Comparison of ENCODE assay signal across 20 mouse cellular contexts in genomic region chr8:106074236-106074635, GRCm38 (mm10). TPM values are rescaled to one million over a fixed set of nuclear protein-coding genes. Genes with fewer than 3 reads are reported as not detected.
DNase-seq lines count a peak whose midpoint lies in the region; ATAC-seq and TF ChIP-seq lines count a peak whose summit lies in the region.
"Had no signal": no experiment of that assay in that cellular context is flagged by ENCODE, and none has a peak within 500 bp of the region (broad histone marks: within the 10 kb centered on the region; RNA-seq: fewer than 3 reads in every experiment).

No protein-coding gene starts in this region.

- H3K4me2 ChIP-seq in liver, embryonic 12.5 days, result no peak overlapping the region
- H3K4me2 ChIP-seq: forebrain, embryonic 15.5 days; heart, embryonic 13.5 days; hindbrain, embryonic 15.5 days had no signal

- ATAC-seq in liver, embryonic 12.5 days, result no peak
- ATAC-seq: intestine, embryonic 16.5 days had no signal

- H3K79me2 ChIP-seq in liver, adult 2 months (ENCODE audit: control insufficient read depth, insufficient read depth, low read length), result peaks cover 26% of the 10 kb centered on the region

- peak overlapping the region; percentile 44; the same call in 1 of the 2 replicates for H3K27ac ChIP-seq in liver, adult 2 months (replicated peaks; ENCODE audit: insufficient read depth, low read depth, low read length)
- no peak overlapping the region for H3K27ac ChIP-seq in liver, embryonic 12.5 days
- H3K27ac ChIP-seq: embryonic facial prominence, embryonic 10.5 days; forebrain, embryonic 10.5 days; forebrain, embryonic 15.5 days; heart, embryonic 13.5 days; hindbrain, embryonic 15.5 days had no signal

- peak; percentile 75 for DNase-seq in adrenal gland, adult 2 months
- DNase-seq in adrenal gland, postnatal 4 days (ENCODE audit: low spot score in 2 of 2), result no peak
- DNase-seq in liver, adult 2 months (ENCODE audit: extremely low read depth, low read depth, low spot score), result peak; percentile 59
- peak; percentile 66 for DNase-seq in adrenal gland, adult 8-10 months
- DNase-seq in adrenal gland, postnatal 36 days, result peak; percentile 76 to 78
- no peak for DNase-seq in T-cell, adult 2 months (ENCODE audit: low spot score)
- no peak for DNase-seq in cerebellum, postnatal 14 days
- DNase-seq: cerebellum, adult 18-20 months; cerebellum, adult 9-11 months; gastrocnemius, postnatal 10 days; heart, postnatal 36 days; kidney, adult 2 months had no signal

- TF ChIP-seq CTCF in liver, adult 2 months (IDR thresholded peaks at IDR 0.05; ENCODE audit: low read depth, low read length), result no peak

- no peak overlapping the region for H3K9ac ChIP-seq in liver, adult 2 months (ENCODE audit: low read depth, low read length)
- no peak overlapping the region for H3K9ac ChIP-seq in liver, embryonic 12.5 days
- H3K9ac ChIP-seq: forebrain, embryonic 15.5 days; heart, embryonic 13.5 days; hindbrain, embryonic 15.5 days had no signal

- peaks cover 27% of the 10 kb centered on the region; the same call in 1 of the 2 replicates for H3K4me1 ChIP-seq in liver, adult 2 months (ENCODE audit: control insufficient read depth, insufficient read depth, low read length)
- H3K4me1 ChIP-seq in liver, embryonic 12.5 days, result peaks cover 19% of the 10 kb centered on the region
- H3K4me1 ChIP-seq: embryonic facial prominence, embryonic 10.5 days; forebrain, embryonic 10.5 days; hindbrain, embryonic 15.5 days had no signal

- H3K4me3 ChIP-seq in liver, adult 2 months (ENCODE audit: insufficient read depth, low read depth, low read length), result no peak overlapping the region
- H3K4me3 ChIP-seq in liver, embryonic 12.5 days, result no peak overlapping the region
- H3K4me3 ChIP-seq: embryonic facial prominence, embryonic 10.5 days; erythroblast, embryonic 14.5 days; forebrain, embryonic 10.5 days; forebrain, embryonic 15.5 days; heart, embryonic 13.5 days; hindbrain, embryonic 15.5 days had no signal

- H3K36me3 ChIP-seq in liver, adult 2 months (ENCODE audit: control insufficient read depth, insufficient read depth, low read length), result peaks cover 2% of the 10 kb centered on the region; the same call in 1 of the 2 replicates
- H3K36me3 ChIP-seq in liver, embryonic 12.5 days, result peaks cover 15% of the 10 kb centered on the region

- no peaks in the 10 kb centered on the region; the same call in 1 of the 2 replicates for H3K9me3 ChIP-seq in liver, embryonic 12.5 days (replicated peaks)
- H3K9me3 ChIP-seq: embryonic facial prominence, embryonic 10.5 days; forebrain, embryonic 15.5 days; heart, embryonic 13.5 days; hindbrain, embryonic 15.5 days had no signal

- no peaks in the 10 kb centered on the region for H3K27me3 ChIP-seq in liver, adult 2 months (ENCODE audit: control insufficient read depth, insufficient read depth, low read length)
- no peaks in the 10 kb centered on the region for H3K27me3 ChIP-seq in liver, embryonic 12.5 days (replicated peaks)
- H3K27me3 ChIP-seq: forebrain, embryonic 15.5 days; heart, embryonic 13.5 days; hindbrain, embryonic 15.5 days had no signal

- TF ChIP-seq POLR2A in liver, adult 2 months (IDR thresholded peaks at IDR 0.05; ENCODE audit: extremely low read depth, insufficient read depth, low read length), result no peak

RNA-seq across cellular contexts. Expression of gene Nfatc3, which starts 15.6 kb away (rescaled TPM):
- 10 to 100 TPM; 35.2 to 70.0 TPM for total RNA-seq in adrenal gland, adult 2 months (2021)
- polyA plus RNA-seq in adrenal gland, adult 2 months (2012; rRNA removed), result 14.9 and 20.6 TPM in 2 replicates
- total RNA-seq in adrenal gland, postnatal 4 days (2021), result 10 to 100 TPM; 52.0 to 52.7 TPM
- 8.5 and 10.8 TPM in 2 replicates for total RNA-seq in liver, adult 2 months (2014; rRNA removed)
- 10.6 and 13.3 TPM in 2 replicates for polyA plus RNA-seq in liver, adult 2 months (2012; rRNA removed)
- polyA plus RNA-seq in liver, embryonic 12.5 days (2016; fragmentation: Nextera tagmentation; extraction: Ambion mirVana), result 5.0 and 5.8 TPM in 2 replicates
- total RNA-seq in adrenal gland, adult 8-10 months (2022), result 10 to 100 TPM; 42.3 to 54.0 (median 43.6) TPM
- total RNA-seq in adrenal gland, postnatal 36 days (2021), result 10 to 100 TPM; 37.3 to 48.0 TPM

Comparison
In these comparisons a context has a peak if more than half of its experiments do, and no peak if none do; other contexts are left out.
1. DNase-seq: peak in adrenal gland, adult 2 months (single experiment), liver, adult 2 months (single experiment), adrenal gland, adult 8-10 months (single experiment) and adrenal gland, postnatal 36 days (2 of 2); none in adrenal gland, postnatal 4 days (0 of 2), T-cell, adult 2 months (single experiment) and cerebellum, postnatal 14 days (0 of 2).